Mouse (Mus musculus): Measurements from ENCODE around the gene Atp8a2. TPM values are rescaled to one million over a fixed set of nuclear protein-coding genes. Genes with fewer than 3 reads are reported as not detected.

Atp8a2 gene
- polyA plus RNA-seq, 1 experiment from 2014 or later, result 4.2 TPM

DNA sequence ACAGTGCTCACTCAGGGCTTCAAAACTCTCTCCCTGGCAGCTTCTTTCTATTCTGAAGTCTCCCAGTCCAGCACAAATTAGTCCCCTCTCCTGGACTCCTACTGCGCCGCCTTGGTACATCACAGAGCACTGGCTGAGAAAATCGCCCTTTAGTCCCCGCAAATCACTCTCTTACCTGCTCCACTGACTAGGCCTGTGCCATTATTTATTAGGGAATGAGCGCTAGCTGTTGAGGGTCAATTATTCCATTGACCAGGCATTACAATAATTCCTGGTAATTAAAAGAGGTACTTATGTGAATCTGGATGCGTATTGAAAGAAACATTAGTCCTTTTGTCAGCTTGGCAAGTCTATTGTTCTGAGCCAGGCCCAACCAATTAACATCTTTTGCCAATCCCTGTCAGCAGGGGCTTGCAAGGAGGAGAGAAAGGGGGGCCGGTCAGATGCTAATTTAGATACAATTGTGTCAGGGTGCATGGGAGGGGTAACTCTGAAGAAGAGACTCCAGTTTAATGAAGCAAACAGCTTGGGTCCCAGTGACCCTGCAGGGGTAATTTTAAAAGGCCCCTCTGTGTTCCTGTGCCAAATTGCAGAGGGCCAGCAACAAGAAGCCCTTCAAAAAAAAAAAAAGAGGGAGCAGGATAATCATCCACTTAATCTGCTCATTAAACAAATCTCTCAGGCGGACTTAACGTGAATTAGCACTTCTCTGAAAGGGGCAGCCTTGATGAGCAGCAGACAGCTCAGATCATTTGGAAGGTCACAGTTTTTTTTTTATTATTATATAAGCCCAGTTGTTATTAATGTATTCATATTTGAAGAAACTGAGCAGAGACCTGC lies 459.9 kb downstream of the Atp8a2 start:
- no peak overlapping the region for H3K27ac ChIP-seq (replicated peaks; ENCODE audit: low read depth, low read length)
- H3K9me3 ChIP-seq (replicated peaks; ENCODE audit: control insufficient read depth, low read length), result no peaks in the 10 kb centered on the region
- ATAC-seq (replicated peaks; ENCODE audit: insufficient number of reproducible peaks, low FRiP score, low TSS enrichment, low read depth), result peak; percentile 85
- WGBS, result 26% methylated on average over 9 of the region's 9 CpGs
- H3K4me1 ChIP-seq (ENCODE audit: control insufficient read depth, insufficient read depth, low read length), result no peaks in the 10 kb centered on the region
- H3K27me3 ChIP-seq (ENCODE audit: control insufficient read depth, insufficient read depth, low read length), result no peaks in the 10 kb centered on the region
- H3K36me3 ChIP-seq (replicated peaks; ENCODE audit: control insufficient read depth, insufficient read depth, low read depth, low read length), result no peaks in the 10 kb centered on the region
- DNase-seq (ENCODE audit: low spot score), result peak; percentile 62
- no peak overlapping the region for H3K4me3 ChIP-seq (ENCODE audit: low read depth, low read length)
- no peak overlapping the region for H3K9ac ChIP-seq (replicated peaks; ENCODE audit: low read length)
- no peak overlapping the region for H3K4me2 ChIP-seq (ENCODE audit: low read depth, low read length)

GRCm38 (mm10) chr14:59730043-59730390 lies 467.0 kb downstream of the Atp8a2 start:
- DNase-seq (ENCODE audit: low spot score), result no peak
- ATAC-seq (replicated peaks; ENCODE audit: insufficient number of reproducible peaks, low FRiP score, low TSS enrichment, low read depth), result no peak
- no peaks in the 10 kb centered on the region; the same call in 1 of the 2 replicates for H3K27me3 ChIP-seq (ENCODE audit: control insufficient read depth, insufficient read depth, low read length)
- no peaks in the 10 kb centered on the region for H3K4me1 ChIP-seq (ENCODE audit: control insufficient read depth, insufficient read depth, low read length)
- no peak overlapping the region for H3K4me2 ChIP-seq (ENCODE audit: low read depth, low read length)
- no peak overlapping the region for H3K27ac ChIP-seq (replicated peaks; ENCODE audit: low read depth, low read length)
- H3K4me3 ChIP-seq (ENCODE audit: low read depth, low read length), result no peak overlapping the region
- H3K9me3 ChIP-seq (replicated peaks; ENCODE audit: control insufficient read depth, low read length), result no peaks in the 10 kb centered on the region
- WGBS, result 61% methylated on average over 3 of the region's 3 CpGs
- no peaks in the 10 kb centered on the region for H3K36me3 ChIP-seq (replicated peaks; ENCODE audit: control insufficient read depth, insufficient read depth, low read depth, low read length)
- H3K9ac ChIP-seq (replicated peaks; ENCODE audit: low read length), result no peak overlapping the region

DNA sequence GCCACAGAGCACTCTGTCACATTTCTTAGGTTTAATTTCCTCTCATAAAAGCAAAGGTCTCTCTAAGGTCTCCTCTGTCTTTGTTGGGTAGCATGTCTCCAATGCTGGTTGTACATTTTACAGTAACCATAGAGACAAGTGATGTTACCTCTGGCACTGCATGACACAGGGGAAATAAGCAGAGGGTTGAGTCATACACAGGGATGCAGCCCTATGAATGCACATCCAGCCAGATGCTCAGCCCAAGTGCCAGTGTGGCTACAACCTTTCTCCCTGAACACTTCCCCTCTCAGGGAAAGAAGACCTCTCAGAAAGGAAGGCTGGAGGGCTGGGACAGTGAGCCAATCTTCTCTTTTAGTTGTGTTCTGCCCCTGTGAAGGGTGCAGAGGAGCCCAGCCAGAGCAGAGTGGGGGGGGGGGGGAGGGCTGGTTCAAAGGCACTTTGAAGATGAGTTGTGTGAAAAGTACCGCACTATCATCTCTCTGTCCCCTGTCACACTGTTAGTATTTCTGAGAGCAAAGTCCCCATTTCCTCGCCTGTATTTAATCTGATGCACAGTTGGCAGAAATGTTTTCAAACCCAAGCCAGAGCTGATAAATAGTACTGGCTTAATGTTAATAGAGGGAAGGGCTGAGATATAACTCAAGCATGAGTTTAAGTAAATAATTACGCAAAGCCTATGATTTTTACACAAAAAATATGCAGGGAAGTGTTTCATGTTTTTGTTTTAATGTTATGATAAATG lies 467.5 kb downstream of the Atp8a2 start:
- Histone ChIP-seq H3K27ac (replicated peaks; ENCODE audit: low read depth, low read length) (no peak overlapping the region), H3K9me3 (replicated peaks; ENCODE audit: control insufficient read depth, low read length) (no peaks in the 10 kb centered on the region), H3K4me3 (ENCODE audit: low read depth, low read length) (no peak overlapping the region), H3K9ac (replicated peaks; ENCODE audit: low read length) (no peak overlapping the region), H3K36me3 (replicated peaks; ENCODE audit: control insufficient read depth, insufficient read depth, low read depth, low read length) (no peaks in the 10 kb centered on the region), H3K27me3 (ENCODE audit: control insufficient read depth, insufficient read depth, low read length) (no peaks in the 10 kb centered on the region; the same call in 1 of the 2 replicates), H3K4me1 (ENCODE audit: control insufficient read depth, insufficient read depth, low read length) (no peaks in the 10 kb centered on the region), H3K4me2 (ENCODE audit: low read depth, low read length) (no peak overlapping the region)
- no peak for DNase-seq (ENCODE audit: low spot score)
- 74% methylated on average over 3 of the region's 3 CpGs for WGBS
- no peak for ATAC-seq (replicated peaks; ENCODE audit: insufficient number of reproducible peaks, low FRiP score, low TSS enrichment, low read depth)

- no peak for ATAC-seq (replicated peaks; ENCODE audit: insufficient number of reproducible peaks, low FRiP score, low TSS enrichment, low read depth)
- Histone ChIP-seq H3K27me3 (ENCODE audit: control insufficient read depth, insufficient read depth, low read length) (no peaks in the 10 kb centered on the region; the same call in 1 of the 2 replicates), H3K4me2 (ENCODE audit: low read depth, low read length) (no peak overlapping the region), H3K9ac (replicated peaks; ENCODE audit: low read length) (no peak overlapping the region), H3K9me3 (replicated peaks; ENCODE audit: control insufficient read depth, low read length) (no peaks in the 10 kb centered on the region), H3K4me1 (ENCODE audit: control insufficient read depth, insufficient read depth, low read length) (no peaks in the 10 kb centered on the region), H3K36me3 (replicated peaks; ENCODE audit: control insufficient read depth, insufficient read depth, low read depth, low read length) (no peaks in the 10 kb centered on the region), H3K27ac (replicated peaks; ENCODE audit: low read depth, low read length) (no peak overlapping the region), H3K4me3 (ENCODE audit: low read depth, low read length) (no peak overlapping the region)
- WGBS, result 56% methylated on average over 4 of the region's 4 CpGs
- DNase-seq (ENCODE audit: low spot score), result no peak
Measured at GRCm38 (mm10) chr14:59727016-59727415, 470.0 kb downstream of the Atp8a2 start.

- DNase-seq (ENCODE audit: low spot score), result no peak
- Histone ChIP-seq H3K4me1 (ENCODE audit: control insufficient read depth, insufficient read depth, low read length) (no peaks in the 10 kb centered on the region), H3K9ac (replicated peaks; ENCODE audit: low read length) (no peak overlapping the region), H3K4me2 (ENCODE audit: low read depth, low read length) (no peak overlapping the region), H3K27ac (replicated peaks; ENCODE audit: low read depth, low read length) (no peak overlapping the region), H3K36me3 (replicated peaks; ENCODE audit: control insufficient read depth, insufficient read depth, low read depth, low read length) (no peaks in the 10 kb centered on the region), H3K4me3 (ENCODE audit: low read depth, low read length) (no peak overlapping the region), H3K9me3 (replicated peaks; ENCODE audit: control insufficient read depth, low read length) (no peaks in the 10 kb centered on the region), H3K27me3 (ENCODE audit: control insufficient read depth, insufficient read depth, low read length) (no peaks in the 10 kb centered on the region; the same call in 1 of the 2 replicates)
- no peak for ATAC-seq (replicated peaks; ENCODE audit: insufficient number of reproducible peaks, low FRiP score, low TSS enrichment, low read depth)
- WGBS, result 96% methylated on average over 2 of the region's 2 CpGs
Measured at GRCm38 (mm10) chr14:59723163-59723562, 473.8 kb downstream of the Atp8a2 start.

DNA sequence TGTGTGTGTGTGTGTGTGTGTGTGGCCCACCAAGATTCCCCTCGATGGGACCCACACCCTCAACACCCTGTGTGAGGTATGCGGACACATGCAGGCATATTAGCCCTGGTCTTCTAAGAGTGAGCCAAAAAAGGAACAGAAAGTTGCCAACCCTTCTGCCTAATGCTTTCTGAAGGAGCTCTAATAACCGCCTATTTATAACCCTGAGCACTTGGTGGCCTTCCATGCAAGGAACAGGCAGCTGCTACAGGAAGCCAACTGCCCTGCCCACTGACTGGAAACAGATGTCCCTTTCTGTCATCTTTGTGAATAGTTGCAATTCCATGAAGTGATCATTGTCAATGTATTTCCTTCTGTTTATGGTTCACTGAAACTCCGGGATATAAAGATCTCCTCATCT lies 475.0 kb downstream of the Atp8a2 start:
- H3K9me3 ChIP-seq (replicated peaks; ENCODE audit: control insufficient read depth, low read length), result no peaks in the 10 kb centered on the region
- H3K4me2 ChIP-seq (ENCODE audit: low read depth, low read length), result no peak overlapping the region
- no peaks in the 10 kb centered on the region for H3K36me3 ChIP-seq (replicated peaks; ENCODE audit: control insufficient read depth, insufficient read depth, low read depth, low read length)
- H3K27ac ChIP-seq (replicated peaks; ENCODE audit: low read depth, low read length), result no peak overlapping the region
- no peak overlapping the region for H3K9ac ChIP-seq (replicated peaks; ENCODE audit: low read length)
- H3K4me3 ChIP-seq (ENCODE audit: low read depth, low read length), result no peak overlapping the region
- DNase-seq (ENCODE audit: low spot score) (no peak), ATAC-seq (replicated peaks; ENCODE audit: insufficient number of reproducible peaks, low FRiP score, low TSS enrichment, low read depth) (no peak)
- no peaks in the 10 kb centered on the region; the same call in 1 of the 2 replicates for H3K27me3 ChIP-seq (ENCODE audit: control insufficient read depth, insufficient read depth, low read length)
- 67% methylated on average over 4 of the region's 4 CpGs for WGBS
- H3K4me1 ChIP-seq (ENCODE audit: control insufficient read depth, insufficient read depth, low read length), result no peaks in the 10 kb centered on the region

DNA sequence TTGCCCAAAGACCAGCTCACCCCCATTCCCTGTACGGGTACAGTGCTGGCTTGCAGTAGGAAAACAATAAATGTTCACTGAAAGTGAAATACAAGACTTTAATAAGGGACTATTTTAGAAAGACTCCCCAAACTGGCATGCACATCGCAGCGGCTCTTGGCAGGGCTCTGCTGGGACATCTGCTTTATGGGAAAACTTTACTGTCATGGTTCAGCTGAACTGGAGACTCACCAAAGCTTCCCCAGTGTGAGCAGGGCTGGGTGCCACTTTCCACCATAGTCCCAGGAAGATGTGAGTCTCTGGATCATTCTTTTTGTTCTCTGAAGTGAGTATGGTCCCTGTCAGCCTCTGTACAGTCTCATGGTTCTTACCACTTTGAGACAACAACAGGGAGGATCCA lies 475.6 kb downstream of the Atp8a2 start:
- Histone ChIP-seq H3K4me1 (ENCODE audit: control insufficient read depth, insufficient read depth, low read length) (no peaks in the 10 kb centered on the region), H3K9me3 (replicated peaks; ENCODE audit: control insufficient read depth, low read length) (no peaks in the 10 kb centered on the region), H3K27me3 (ENCODE audit: control insufficient read depth, insufficient read depth, low read length) (no peaks in the 10 kb centered on the region; the same call in 1 of the 2 replicates), H3K9ac (replicated peaks; ENCODE audit: low read length) (no peak overlapping the region), H3K4me3 (ENCODE audit: low read depth, low read length) (no peak overlapping the region), H3K27ac (replicated peaks; ENCODE audit: low read depth, low read length) (no peak overlapping the region), H3K4me2 (ENCODE audit: low read depth, low read length) (no peak overlapping the region), H3K36me3 (replicated peaks; ENCODE audit: control insufficient read depth, insufficient read depth, low read depth, low read length) (no peaks in the 10 kb centered on the region)
- ATAC-seq (replicated peaks; ENCODE audit: insufficient number of reproducible peaks, low FRiP score, low TSS enrichment, low read depth) (no peak), DNase-seq (ENCODE audit: low spot score) (no peak)
- WGBS, result 78% methylated on average over 3 of the region's 3 CpGs

- DNase-seq (ENCODE audit: low spot score) (no peak), ATAC-seq (replicated peaks; ENCODE audit: insufficient number of reproducible peaks, low FRiP score, low TSS enrichment, low read depth) (no peak)
- no peak overlapping the region for H3K4me3 ChIP-seq (ENCODE audit: low read depth, low read length)
- 90% methylated on average over 4 of the region's 4 CpGs for WGBS
- H3K4me2 ChIP-seq (ENCODE audit: low read depth, low read length), result no peak overlapping the region
- no peaks in the 10 kb centered on the region for H3K9me3 ChIP-seq (replicated peaks; ENCODE audit: control insufficient read depth, low read length)
- no peak overlapping the region for H3K9ac ChIP-seq (replicated peaks; ENCODE audit: low read length)
- no peak overlapping the region for H3K27ac ChIP-seq (replicated peaks; ENCODE audit: low read depth, low read length)
- H3K4me1 ChIP-seq (ENCODE audit: control insufficient read depth, insufficient read depth, low read length), result no peaks in the 10 kb centered on the region; the same call in 1 of the 2 replicates
- no peaks in the 10 kb centered on the region for H3K36me3 ChIP-seq (replicated peaks; ENCODE audit: control insufficient read depth, insufficient read depth, low read depth, low read length)
- no peaks in the 10 kb centered on the region; the same call in 1 of the 2 replicates for H3K27me3 ChIP-seq (ENCODE audit: control insufficient read depth, insufficient read depth, low read length)
Measured at GRCm38 (mm10) chr14:59720386-59720785, 476.6 kb downstream of the Atp8a2 start.
